Mouse (Mus musculus) kidney, adult 2 months (tissue): ENCODE data around the gene Irf2. TPM values are rescaled to one million over a fixed set of nuclear protein-coding genes. Genes with fewer than 3 reads are reported as not detected.

Source experiments
- DNase-seq: peaks from one replicate; pipeline ENCODE4 v3.0.0; 2021
- H3K27ac ChIP-seq: fragments of 200-500 bp; 2 replicates; pipeline ENCODE4 v1.5.1; 2012; ENCODE audit warnings: low read depth, low read length, control low read depth, inconsistent platforms; ENCODE audit not compliant: insufficient read depth
- H3K27me3 ChIP-seq: fragments of 200-500 bp; replicated peaks from 2 replicates; pipeline ENCODE4 v1.6.1; 2012; ENCODE audit warnings: mild to moderate bottlenecking, moderate library complexity, low read length, inconsistent platforms; ENCODE audit not compliant: control insufficient read depth, insufficient read depth
- H3K36me3 ChIP-seq: fragments of 200-500 bp; 2 replicates; pipeline ENCODE4 v1.6.1; 2012; ENCODE audit warnings: mild to moderate bottlenecking, moderate library complexity, low read length, inconsistent platforms; ENCODE audit not compliant: control insufficient read depth, insufficient read depth
- H3K4me1 ChIP-seq: fragments of 200-500 bp; 2 replicates; pipeline ENCODE4 v1.6.1; 2011; ENCODE audit warnings: low read length; ENCODE audit not compliant: control insufficient read depth, insufficient read depth
- H3K4me3 ChIP-seq: fragments of 200-500 bp; 2 replicates; pipeline ENCODE4 v1.5.1; 2011; ENCODE audit warnings: mild to moderate bottlenecking, low read depth, low read length, control low read depth; ENCODE audit not compliant: insufficient read depth
- CTCF ChIP-seq: fragments of 200-500 bp; conservative IDR thresholded peaks from 2 replicates; pipeline ENCODE4 v1.5.1; 2011; ENCODE audit warnings: low read depth, mild to moderate bottlenecking, control low read depth, low read length, moderate library complexity, mixed read lengths; ENCODE audit not compliant: insufficient read depth, insufficient read length
- POLR2A ChIP-seq: fragments of 200-500 bp; IDR thresholded peaks from one replicate; pipeline ENCODE4 v1.6.1; 2011; ENCODE audit warnings: low read depth, low read length, control low read depth
- WGBS: fragments of 180-500 bp; shearing (Covaris S2); methylation state at CpG from one replicate; pipeline ENCODE4 v1.1.7; 2018; 5-methylcytosine and 5-hydroxymethylcytosine counted together
- polyA plus RNA-seq: library from polyadenylated mRNA; depleted of rRNA; stranded (reverse); fragments of >200 nt; gene quantifications from 2 replicates; pipeline ENCODE4 v1.2.3, GENCODE M21; 2012

Irf2 gene
- polyA plus RNA-seq, 1 experiment, result 12.6 TPM

DNA sequence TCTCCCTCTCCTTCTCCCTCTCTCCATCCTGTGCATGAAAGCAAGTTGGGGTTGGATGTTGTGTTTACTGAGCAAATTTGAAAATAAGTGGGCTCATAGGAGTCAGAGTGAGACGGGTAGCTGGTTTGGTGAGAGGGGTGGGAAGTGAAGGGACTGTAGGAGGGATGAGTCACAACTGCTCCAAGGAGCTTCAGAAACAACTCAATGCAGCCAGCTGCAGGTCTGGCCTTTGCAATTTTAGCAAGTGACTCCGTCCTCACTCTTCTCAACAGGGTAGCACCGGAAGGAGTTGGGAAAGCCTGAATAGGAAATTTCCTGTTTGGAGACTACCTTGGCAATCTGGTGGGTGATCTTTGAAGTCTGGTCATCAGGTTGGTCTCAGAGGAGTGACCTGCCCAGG is 25.1 kb upstream of the Irf2 start:
- WGBS, result 82% methylated on average over 3 of the region's 3 CpGs
- Histone ChIP-seq H3K36me3 (no peaks in the 10 kb centered on the region), H3K27me3 (no peaks in the 10 kb centered on the region), H3K4me1 (no peaks in the 10 kb centered on the region), H3K27ac (no peak overlapping the region), H3K4me3 (no peak overlapping the region)
- DNase-seq, result no peak
- TF ChIP-seq CTCF (no peak), POLR2A (no peak)

DNA sequence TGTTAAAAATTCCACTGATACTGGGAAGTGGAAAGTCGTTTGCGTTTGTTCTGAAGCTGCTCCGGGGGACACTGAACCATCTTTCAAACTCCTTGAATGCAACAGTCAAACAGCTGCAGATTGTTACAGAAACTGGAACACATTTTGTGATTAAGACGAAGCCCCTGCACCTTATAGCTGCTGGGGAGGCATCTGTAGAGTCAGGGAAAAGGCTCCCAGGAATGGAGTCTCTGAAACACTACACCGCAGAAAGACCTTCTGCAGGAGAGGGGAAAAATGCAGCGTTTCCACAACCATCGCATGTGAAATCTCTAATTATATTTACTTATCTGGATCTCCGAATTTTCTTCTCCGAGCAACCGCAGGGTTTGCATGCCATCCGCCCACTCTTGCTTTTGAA is 23.1 kb upstream of the Irf2 start:
- Histone ChIP-seq H3K36me3 (no peaks in the 10 kb centered on the region), H3K27ac (no peak overlapping the region), H3K27me3 (no peaks in the 10 kb centered on the region), H3K4me3 (no peak overlapping the region), H3K4me1 (no peaks in the 10 kb centered on the region)
- 33% methylated on average over 11 of the region's 11 CpGs for WGBS
- no peak for DNase-seq
- no peak for TF ChIP-seq POLR2A
- no peak for TF ChIP-seq CTCF

DNA sequence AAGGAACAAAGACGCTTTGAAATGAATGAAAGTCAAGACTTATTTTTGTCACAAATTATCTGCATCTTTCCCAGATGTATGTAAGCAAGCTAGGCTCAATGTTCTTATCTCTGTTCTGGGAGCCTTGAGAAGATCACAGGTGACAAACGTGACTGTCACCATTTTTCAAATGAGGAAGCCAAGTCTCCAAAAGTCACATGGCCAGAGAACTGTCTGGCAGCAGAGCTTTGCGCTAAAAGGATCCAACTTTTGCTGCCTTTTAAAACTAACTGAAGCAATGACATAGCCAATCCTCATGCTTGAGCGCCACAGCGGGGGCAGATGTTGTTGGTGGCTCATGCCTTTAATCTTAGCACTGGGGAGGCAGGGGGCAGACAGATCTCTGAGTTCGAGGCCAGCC is 22.4 kb upstream of the Irf2 start:
- H3K27ac ChIP-seq, result no peak overlapping the region
- no peaks in the 10 kb centered on the region for H3K27me3 ChIP-seq
- H3K4me3 ChIP-seq, result no peak overlapping the region
- no peak for DNase-seq
- no peaks in the 10 kb centered on the region for H3K36me3 ChIP-seq
- no peak for TF ChIP-seq CTCF
- no peak for TF ChIP-seq POLR2A
- WGBS, result 65% methylated on average over 6 of the region's 6 CpGs
- H3K4me1 ChIP-seq, result no peaks in the 10 kb centered on the region

DNA sequence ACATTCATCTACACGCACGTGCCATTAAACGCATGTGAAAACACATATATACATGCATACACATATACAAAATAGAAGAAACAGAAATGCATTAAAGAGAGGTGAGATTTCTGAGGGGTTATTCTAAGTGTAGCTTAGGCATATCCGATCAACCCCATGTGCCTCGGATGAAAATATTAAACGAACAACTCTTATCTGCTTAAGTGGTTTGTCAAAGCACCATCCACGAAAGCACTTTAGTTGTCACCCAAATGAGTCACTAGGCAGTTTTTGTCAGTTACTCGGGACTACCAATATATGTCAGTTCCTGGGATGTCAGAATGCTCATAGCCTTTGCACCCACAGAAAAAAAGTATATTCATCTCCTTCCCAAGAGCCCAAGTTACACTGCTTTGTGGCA is 21.2 kb upstream of the Irf2 start:
- Histone ChIP-seq H3K4me3 (no peak overlapping the region), H3K27me3 (no peaks in the 10 kb centered on the region), H3K27ac (no peak overlapping the region), H3K4me1 (no peaks in the 10 kb centered on the region), H3K36me3 (no peaks in the 10 kb centered on the region)
- TF ChIP-seq POLR2A (no peak), CTCF (no peak)
- no peak for DNase-seq
- WGBS, result 92% methylated on average over 8 of the region's 8 CpGs

DNA sequence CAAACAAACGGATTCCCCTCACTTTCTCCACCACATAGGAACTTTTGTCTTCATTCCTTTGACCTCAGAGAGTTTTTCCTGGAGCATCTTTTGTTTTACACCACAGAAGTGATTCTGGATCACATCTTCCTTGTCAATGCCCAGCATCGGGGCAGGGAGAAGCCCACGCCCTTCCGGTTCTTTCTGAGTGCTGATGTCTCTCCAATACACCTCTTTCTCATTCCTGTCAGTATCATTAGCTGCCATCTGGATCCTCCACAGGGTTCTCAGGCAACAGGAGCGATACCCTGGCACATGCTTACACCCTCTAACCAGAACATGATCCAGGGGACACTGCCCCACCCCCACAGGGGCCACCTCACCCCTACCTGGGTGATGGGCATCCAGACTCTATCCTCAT is 20.8 kb upstream of the Irf2 start:
- Histone ChIP-seq H3K36me3 (no peaks in the 10 kb centered on the region), H3K27ac (no peak overlapping the region), H3K4me3 (no peak overlapping the region), H3K4me1 (no peaks in the 10 kb centered on the region), H3K27me3 (no peaks in the 10 kb centered on the region)
- TF ChIP-seq POLR2A, result no peak
- WGBS, result 89% methylated on average over 5 of the region's 5 CpGs
- DNase-seq, result no peak

DNA sequence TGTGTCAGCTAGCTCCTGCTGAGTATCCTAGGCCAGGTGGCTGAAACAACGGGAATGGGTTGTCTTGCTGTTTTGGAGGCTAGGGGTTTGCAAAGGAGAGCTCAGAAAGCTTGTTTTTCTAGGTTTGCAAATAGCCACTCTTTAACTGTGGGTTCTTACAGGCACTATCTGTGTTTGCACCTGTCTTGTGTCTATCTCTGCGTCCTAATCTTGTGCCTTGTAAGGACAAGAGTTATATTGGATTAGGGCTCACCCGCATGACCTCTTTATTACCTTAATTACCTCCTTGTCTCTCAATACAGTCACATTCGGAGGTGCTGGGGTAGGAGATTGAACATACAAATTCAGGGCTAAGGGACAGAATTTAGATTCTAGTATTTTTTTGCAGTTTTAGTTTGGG is 18.9 kb upstream of the Irf2 start:
- Histone ChIP-seq H3K27me3 (no peaks in the 10 kb centered on the region), H3K4me1 (no peaks in the 10 kb centered on the region), H3K27ac (no peak overlapping the region), H3K36me3 (no peaks in the 10 kb centered on the region), H3K4me3 (no peak overlapping the region)
- WGBS, result 76% methylated on average over 4 of the region's 4 CpGs
- no peak for DNase-seq
- TF ChIP-seq POLR2A, result no peak
- TF ChIP-seq CTCF, result no peak

DNA sequence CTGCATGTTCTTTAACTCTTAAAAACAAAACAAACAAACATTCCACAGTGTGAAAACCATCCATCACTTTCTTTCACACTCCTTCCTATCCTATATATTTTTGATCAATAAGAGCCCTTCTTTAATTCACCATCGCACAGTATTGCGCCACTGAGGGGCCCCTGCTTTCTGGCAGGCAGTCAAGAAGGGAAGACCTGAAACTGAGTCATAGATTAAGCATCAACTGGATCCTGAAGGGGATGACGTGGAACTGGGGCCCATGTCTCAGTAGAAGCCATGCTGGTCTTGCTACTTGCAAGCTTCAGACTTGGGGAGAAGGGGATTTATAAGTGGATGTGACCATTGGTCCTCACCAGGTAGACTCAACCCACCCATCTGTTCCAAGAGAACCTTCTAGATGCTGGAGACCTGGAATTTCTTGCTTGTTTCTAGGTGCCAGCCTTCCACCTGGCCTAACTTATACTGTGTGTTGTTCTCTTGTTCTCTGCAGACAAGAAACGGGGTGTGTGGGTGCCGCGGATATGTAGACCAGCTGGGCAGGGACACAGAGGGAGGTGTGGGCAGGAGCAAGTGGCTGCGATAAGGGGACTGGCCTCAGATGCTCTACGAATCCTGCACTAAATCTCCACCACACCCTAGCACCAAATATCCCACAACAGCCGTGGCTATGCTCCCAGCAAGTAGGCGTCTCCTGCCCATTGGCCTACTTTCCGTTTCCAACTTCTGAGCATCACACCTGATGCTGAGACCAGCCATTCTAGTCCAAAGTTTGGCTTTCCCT is 18.3 kb upstream of the Irf2 start:
- Histone ChIP-seq H3K27ac (no peak overlapping the region), H3K4me1 (no peaks in the 10 kb centered on the region), H3K4me3 (no peak overlapping the region), H3K27me3 (no peaks in the 10 kb centered on the region), H3K36me3 (no peaks in the 10 kb centered on the region)
- WGBS, result 95% methylated on average over 11 of the region's 11 CpGs
- TF ChIP-seq CTCF (no peak), POLR2A (no peak)
- DNase-seq, result no peak
